Mouse (Mus musculus) embryo, embryonic 10 days (tissue): Measurements from ENCODE around the gene Tsc22d3.

ENCODE experiments used
- DNase-seq: peaks from one replicate; pipeline ENCODE4 v3.0.0-alpha.2; 2015; ENCODE audit warnings: low spot score

Tsc22d3 gene

DNA sequence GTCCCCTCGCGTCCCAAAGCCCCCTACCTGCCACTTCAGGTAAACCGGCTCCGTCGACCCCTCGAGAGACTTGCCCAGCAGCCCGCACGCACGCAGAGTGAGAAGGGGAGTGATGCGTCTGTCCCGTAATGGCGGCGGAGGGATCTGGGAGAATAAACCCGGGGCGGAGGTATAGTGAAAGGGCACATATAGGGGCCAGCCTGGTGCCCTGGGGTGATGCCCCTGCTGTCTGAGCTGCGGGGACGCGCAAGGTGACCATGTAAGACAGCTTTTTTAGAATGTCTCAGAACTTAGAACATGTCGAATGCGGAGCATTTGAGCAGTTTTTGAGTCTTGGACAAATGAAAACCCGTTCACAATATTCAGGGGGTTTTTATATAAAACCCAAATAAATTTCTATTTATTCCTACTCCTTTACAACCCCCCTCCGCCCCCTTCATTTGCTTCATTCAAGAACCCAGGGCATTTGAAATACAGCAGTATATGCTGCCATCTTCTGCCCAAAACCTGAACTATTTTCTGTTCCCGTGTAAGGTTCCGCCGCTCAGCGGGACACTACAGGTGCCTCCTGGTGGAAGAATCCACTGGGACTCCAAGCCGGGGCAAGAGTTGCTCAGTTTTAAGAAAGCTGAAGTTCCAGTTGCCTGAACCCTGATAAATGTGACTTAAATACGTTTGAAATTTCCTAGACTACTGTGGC lies at the start of gene Tsc22d3:
Gene Tsc22d3, minus strand, starts transcription at position 250 of the 700 bp plus-strand sequence.
- DNase-seq, result peak; percentile 59

DNA sequence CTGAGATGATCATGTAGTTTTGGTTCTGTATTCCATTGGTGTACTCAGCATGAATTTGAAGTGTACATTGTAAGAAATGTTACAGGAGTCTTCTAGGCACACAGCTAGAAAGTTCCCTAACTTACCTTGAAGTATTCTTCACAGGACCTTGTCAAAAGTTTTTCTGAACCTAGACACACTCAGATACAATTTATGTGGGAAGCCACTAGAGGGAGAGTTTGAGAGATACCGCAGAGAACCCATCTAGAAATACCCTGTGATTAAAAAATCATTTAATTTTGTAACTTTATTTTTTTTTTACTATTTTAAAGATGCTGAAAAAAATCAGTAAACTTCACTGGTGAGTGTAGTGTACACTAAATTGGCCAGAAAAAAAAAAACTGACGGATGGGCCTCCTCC lies 39.1 kb upstream of the Tsc22d3 start:
- DNase-seq, result no peak

DNA sequence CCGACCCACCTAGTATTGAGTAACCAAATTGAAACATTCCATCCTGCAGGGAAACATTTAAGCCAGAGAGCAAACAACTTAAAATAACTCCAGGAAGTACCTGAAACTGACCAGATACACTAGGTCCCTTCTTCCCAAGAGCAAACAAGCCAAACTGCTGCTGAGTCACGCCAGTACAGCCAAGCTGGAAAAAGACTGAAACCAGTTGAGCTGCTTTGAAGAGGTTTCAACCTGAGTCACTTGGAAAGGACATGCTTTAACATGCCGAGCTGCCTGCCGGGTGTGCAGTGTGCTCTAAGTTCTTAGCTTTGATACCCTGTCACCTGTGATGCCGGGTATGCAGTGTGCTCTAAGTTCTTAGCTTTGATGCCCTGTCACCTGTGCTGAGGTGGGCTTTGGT lies 37.6 kb upstream of the Tsc22d3 start:
- no peak for DNase-seq

DNA sequence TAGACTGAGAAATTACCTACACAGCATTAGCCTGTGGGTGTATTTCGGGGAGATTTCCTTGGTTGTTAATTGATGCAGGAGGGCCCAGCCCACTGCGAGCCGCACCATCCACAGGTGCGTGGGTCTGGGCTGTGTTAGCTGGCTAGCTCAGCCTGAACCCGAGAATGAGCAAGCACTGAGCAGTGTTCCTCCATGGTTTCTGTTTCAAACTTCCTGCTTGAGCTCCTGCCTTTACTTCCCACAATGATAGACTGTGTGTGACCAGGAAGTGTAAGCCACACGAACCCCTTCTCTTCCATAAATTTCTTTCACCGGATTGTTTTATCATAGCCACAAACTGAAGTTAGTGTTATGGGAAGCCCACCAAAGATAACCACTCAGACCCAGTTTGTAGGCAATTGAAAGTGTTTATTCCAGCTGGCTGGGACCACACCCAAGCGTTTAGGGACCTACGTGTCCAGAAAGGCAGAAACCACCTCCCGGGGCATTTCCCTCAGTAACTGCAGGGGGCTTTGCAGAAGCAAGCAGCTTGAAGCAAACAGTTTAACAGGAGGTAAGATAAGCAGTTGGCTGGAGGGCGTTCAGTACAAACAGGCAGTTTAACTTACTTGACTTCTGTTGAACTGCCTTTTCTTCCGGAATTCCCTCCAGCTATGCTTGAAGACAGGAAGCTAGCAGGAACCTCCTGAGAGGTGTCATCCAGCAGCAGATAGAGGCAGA lies 24.6 kb upstream of the Tsc22d3 start:
- DNase-seq, result no peak

DNA sequence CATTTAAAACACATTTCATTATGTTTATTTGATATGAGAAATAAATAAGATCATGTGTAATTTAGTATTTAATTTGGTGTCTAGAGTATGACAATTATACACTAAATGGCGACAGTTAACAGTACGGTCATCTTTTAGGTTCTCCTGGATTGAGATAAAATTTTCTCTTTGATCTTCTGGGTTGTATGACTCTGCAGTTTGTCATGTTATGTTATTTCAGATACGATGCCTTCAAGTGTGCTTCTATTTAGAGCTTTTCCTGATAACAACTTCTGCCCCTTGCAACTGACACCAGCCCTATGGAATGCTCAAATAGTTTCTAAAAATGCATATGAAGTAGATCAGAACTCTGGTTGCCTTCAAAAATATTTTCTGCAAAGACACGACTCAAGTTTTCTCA lies 9.5 kb upstream of the Tsc22d3 start:
- DNase-seq, result no peak

DNA sequence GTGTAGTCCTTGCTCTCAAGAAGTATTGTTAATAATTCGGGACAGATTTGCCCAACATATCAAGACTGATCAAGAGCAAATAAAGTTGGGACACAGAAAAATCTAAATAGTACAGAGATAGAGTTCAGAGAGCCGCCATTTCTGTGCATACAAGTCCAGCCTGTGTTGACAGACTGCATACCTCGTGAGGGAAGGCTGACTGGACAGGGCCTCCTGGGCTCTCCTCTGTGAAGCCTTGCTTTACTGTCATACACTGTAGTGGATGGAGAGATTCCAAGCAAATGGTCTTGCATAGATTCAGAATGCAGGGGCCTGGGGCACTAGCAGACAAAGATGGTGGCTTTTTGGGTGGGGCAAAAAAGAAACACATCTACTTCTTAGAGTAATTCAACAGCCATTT lies 1.4 kb upstream of the Tsc22d3 start:
- no peak for DNase-seq

DNA sequence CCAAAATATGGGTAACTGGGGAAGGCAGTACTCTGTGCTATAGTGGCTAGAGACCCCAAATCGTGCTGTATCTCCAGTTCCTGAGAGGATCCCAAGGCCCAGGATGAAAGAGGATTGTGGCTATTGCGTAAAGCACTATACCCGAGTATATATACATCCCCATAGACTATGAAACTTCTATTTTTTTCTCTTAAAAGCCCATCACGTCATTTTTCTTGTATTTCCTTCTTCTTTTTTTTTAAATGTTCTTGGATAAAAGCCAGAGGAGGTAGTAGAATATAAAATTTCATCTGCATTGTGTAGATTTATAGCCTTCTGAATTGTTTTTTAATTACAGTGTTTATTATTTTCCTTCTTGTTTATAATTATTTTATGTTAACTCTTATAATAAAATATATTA lies 852 bp upstream of the Tsc22d3 start:
- no peak for DNase-seq

DNA sequence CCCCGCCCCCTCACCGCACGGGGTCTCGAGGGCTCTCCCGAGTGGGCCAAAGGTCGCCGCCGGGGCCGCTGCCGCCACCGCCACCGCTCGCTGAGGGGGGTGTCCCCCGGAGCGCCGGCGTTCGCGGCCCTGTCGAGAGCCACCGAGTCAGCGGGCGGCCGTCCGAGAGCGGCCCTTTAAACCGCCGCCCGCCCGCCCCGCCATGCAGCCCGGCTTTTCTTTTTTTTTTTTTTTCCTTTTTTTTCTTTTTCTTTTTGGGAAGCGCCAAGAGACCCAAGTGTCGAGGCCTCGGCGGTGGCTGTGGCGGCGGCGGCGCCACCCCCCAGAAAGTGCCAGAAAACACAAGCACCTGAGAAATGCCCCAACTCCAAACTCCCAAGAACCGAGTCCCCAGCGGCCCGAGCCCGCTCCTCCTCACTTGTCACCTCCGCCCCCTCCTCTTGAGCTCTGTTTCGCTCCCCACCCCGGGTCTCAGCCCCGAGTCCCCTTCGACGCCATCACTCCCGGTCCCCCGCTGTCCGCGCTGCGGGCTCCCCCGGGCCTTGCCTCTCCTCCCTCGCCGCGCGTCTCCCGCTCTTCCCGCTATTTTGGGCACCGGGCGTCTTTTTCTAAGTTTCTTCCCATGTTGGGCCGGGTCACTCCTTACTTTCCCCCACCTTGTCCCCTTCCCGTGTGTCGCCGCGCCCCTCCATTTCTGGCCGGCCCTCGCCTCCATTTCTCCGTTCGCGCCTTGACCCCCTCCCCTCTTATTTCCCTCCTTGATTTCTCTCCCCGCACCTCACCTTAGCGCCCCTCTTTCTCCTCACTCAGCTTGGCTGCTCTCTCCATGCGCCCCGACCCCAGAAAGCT lies 674 bp downstream of the Tsc22d3 start:
- no peak for DNase-seq

DNA sequence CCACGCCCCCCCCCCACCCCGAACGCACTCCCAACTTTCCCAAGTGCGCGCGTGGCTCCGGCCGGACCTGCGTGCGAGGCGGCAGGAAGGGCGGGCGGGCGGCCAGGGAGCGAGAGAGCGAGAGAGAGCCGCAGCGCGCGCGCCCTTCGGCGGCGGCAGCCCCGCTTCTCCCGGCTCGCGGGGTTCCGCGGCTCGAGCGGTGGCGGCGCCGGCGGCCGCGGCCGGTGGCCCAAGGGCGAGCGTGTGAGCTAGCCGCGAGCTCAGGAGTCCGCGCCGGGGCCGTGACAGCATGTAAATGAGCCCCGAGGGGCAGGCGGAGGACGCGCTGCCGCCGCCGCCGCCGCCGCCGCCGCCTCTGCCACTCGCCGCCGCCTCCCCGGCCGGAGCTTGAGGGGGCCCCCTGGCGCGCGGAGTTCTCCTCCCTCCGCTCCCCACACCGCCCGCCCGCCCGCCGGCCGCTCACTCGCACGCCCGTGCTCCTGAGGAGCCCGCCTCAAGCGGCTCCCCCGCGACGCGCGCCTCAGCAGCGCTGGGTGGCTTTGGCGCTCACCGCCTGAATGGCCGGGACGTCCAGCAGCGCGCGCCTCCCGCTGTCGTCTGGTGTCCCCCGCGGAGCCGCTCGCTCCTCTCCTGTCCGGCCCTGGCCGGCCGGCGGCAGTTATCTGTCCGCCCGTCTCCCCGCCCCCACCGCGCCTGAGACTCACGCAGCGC lies 1.5 kb downstream of the Tsc22d3 start:
- peak; percentile 42 for DNase-seq

DNA sequence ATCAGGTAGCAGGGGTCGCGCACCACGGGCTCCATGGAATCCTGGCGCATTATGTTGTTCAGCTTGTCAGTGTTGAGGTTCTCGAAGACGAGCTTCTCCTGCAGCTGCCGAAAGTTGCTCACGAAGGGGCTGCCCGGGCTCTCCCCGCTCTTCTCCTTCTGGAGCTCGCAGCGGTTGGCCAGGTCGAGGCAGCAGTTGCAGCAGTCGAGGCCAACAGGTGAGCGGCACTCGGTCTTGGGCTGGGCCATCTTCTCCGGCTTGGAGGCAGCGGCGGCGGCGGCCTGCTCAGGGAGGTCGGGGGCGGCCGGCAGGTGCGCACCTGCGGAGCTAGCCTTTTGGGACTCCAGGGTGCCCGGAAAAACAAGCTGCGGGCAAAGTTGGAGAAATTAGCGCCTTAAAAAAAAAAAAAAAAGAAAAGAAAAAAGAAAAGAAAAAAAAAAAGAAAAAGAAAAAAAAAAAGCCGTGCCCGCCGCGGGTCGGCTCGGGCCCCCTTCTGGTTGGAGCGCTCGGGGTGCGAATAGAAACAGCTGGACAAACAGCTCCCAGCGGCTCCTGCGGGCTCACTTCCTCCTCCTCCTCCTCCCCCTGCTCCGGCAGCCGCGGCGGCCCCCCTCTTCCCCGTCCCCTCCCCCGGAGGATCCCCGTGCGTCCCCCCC lies 2.1 kb downstream of the Tsc22d3 start:
- no peak for DNase-seq

DNA sequence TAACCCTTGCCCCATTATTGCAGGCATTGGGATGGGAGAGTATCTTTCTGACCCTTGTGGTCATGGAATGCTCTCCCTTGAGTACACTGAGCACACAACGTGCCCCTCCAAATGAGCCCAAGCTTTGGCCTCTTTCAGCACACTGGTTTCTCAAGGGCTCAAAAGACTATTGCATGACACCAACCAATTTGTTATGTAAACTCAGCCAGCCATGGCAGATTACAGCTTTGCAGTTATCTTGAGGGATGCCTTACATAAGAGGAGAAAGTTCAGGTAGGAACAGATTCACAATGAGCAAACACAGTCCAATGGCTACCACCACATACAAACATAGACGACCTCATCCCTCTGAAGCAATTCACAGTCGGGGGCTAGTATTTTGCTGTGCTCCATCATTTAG lies 9.3 kb downstream of the Tsc22d3 start:
- no peak for DNase-seq

DNA sequence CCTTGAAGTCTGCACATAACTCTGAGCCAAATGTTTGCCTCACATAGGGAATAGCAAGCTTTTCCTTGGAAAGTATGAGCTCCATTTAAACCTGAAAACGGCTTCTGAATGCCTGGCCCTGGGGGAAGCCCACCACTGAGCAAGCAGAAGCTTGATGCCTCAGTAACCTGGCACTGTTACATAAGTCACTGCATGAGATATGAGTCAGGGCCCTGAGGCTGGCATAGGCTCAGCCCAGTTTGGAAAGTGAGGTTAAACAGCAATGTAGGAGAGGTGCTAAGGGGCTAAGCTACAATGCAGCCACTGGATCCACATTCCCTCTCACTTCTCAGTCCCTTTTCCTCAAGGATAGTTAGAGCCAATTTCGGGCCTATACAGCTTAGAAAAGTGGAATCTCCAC lies 10.3 kb downstream of the Tsc22d3 start:
- no peak for DNase-seq

DNA sequence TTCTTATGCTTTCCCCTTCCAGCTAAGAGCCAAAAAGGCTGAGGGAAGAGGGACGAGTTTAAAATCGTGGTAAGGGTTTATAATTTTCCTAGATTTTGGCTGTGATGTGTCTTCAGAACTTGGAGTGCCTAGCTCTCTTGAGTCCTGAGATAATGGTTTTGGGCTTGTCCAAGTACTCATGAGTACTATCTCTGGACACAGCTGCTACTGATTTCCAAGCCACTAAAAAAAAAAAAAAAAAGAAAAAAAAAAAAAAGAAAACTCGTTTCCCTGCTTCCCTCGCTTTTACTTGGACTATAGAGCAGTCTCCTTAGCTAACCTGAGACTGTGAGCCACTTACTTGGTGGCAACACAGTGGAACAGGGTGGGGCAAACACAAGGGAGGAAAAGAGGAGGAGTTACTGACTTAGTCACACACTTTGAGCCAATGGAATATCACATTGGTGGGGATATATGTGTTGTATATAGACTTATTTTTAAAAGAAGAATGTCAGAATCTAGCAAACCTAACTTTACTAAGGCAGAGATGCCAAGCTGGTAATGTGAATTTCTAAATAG lies 11.2 kb downstream of the Tsc22d3 start:
- DNase-seq, result no peak

DNA sequence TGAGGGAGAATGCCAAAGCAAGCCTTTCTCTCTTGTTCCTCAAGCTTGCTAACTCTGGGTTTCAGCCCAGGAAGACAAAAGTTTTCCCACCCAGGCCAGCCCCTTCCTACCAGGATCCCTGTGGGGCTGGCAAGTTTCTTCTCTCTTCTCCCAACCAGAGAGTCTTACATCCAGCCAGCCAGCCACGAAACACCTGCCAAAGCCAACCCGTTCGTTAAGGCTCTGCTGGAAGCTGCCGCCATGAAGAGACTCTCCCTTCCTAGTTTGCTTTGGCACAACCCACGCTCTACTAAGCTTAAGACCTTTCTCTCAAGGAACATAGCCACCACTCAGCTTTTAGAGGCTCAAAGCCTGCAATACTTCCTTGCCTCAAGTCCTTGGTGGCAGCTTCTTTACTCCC lies 11.9 kb downstream of the Tsc22d3 start:
- DNase-seq, result no peak

DNA sequence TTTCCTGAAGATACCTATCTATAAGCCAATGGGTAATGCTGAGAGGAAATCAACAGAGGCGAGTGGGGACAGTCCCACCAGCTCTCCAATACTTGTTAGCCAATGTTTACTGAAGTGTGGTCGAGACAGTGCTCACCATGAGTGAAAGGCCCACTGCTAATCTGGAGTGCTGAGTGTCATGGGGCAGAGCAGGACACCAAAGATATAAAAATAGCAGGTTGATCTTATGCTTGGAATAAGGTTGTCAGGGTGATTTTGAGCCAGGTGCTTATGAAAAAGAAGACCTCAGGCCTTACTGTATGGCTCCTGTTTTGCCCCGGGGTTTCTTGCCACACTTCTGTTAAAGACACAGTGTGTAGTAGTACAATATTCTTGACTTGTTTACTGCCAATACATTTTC lies 20.0 kb downstream of the Tsc22d3 start:
- DNase-seq, result no peak

DNA sequence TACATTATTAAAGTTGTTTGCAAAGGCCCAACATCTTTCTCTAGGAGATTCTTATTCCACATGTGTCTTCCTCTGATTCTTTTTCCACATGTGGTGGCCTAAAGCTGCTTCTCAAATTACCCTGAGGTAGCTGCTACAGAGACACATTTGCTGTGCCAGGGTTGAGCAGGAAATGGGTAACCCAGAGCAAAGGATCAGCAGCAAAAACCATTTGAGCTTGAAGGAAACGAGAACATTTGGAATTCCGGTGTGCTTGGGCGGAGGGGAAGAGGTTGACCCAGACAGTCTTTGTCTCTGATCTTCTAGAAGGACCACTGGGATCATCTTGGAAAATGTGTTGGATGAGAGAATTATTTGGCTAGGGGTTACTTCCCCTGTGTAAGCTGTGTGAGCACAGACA lies 24.8 kb downstream of the Tsc22d3 start:
- no peak for DNase-seq

DNA sequence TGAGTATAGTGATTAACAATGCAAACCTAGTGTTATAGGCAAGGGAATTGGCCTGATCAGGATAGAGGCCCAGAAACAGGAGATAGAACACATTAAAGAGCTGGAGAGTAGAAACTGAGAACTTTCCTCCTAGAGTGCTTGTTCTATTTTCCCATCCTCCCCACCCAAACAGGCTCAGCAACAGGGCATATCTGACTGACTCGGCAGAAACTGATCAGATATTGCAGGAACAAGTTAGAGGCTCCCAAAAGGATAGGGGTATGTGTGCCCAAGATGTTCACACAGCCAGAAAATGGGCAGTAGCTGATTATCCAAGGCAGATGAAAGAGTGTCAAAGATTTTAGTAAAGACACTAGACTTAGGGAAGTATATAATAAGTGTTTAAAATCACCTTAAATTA lies 25.3 kb downstream of the Tsc22d3 start:
- no peak for DNase-seq

DNA sequence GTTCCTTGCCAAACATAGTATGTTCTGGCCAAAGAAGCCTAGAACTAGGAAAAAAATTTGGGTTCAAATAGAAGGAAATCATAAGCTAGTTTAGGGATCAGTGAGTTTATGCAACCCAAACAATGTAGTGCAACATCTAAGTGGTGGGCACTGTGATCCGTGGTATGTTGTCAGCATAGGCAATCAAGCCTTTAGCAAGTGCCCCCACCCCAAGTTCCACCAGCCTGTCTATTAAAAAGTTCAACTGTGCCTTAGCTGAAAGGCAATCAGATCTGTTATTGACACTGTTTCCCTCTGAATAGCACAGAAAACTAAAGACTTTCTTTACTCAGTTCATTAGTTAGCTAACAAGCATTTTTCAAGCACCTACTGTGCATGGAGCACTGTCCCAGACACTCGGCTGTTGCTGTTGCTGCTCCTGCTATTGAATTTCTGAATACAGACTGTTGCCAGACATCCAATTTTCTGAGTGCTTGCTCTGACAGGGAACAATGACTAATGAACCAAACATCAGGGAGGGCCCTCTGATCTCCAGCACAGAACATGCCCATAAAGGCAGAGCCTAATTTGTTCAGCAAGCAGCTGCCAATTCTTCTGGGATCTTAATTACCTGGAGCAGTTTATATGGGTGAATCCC lies 27.6 kb downstream of the Tsc22d3 start:
- DNase-seq, result peak; percentile 3

DNA sequence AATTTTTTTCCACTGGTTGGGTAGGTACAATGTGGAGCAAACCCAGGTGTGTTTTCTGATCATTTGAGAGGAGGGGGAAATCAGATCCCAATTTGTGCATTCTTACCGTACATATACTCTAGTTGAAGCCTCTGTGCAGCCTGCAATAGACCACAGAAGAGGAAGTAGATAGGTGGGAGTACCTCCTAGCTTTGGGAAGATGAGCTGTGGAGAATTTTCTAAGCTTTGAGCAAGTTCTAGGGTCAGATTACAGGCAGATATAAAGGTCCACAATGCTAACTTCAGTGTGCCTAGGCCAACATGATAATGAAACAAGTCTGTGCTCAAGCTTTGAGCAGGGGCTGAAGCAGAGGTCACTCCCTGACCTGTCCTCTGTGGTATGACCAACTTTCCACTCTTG lies 30.9 kb downstream of the Tsc22d3 start:
- no peak for DNase-seq

DNA sequence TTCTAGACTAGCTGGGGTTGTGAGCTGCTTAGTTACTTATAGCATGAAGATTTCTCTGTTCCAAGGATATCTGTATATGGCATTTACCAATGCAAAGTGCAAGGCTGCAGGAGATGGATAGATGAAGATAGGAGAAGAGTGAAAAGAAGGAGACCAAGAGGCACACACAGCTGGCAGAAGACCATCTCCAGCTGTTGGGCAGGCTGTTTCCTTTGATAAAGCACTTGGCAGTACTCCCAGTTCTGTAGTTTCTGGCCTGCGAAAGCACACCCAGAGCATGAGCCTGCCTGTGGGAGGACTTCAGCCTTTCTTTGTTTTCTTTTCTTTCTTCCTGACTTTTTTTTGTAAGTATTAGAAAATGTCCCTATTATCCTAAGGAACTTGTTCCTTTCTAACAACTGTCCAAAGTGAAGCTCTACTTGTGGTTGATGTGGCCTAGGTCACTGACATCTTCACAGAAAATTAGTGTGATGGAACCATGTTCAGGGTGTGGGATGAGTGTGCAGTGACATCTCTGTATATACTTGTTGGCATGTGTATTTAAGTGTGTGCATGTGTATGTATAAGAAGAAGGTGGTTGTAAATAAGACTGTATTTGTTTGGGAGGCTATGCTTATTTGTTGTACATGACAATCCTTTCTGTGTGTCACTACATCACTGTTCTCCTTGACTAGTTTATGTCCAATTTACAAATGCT lies 32.6 kb downstream of the Tsc22d3 start:
- no peak for DNase-seq
